Mouse (Mus musculus): Measurements from ENCODE around the gene Gpr176. TPM values are rescaled to one million over a fixed set of nuclear protein-coding genes. Genes with fewer than 3 reads are reported as not detected.
"Not testable (repeated sequence)": the region's sequence is repeated elsewhere in the genome, so short reads cannot be mapped to it uniquely, and the experiment has no call there.

Gpr176 gene
- total RNA-seq, 4 experiments from 2014 or later: 0.05 to 0.34 (median 0.11) TPM; not detected in 1

- no peak for DNase-seq (ENCODE audit: low spot score in 2 of 2)
These were observed 71.6 kb downstream of the Gpr176 start for GRCm38 (mm10) chr2:118301656-118302055.

GRCm38 (mm10) chr2:118301041-118301545, 72.1 kb downstream of the Gpr176 start:
- no peak for DNase-seq (ENCODE audit: low spot score in 2 of 2)

- no peak for DNase-seq (ENCODE audit: low spot score in 2 of 2)
These were observed 73.2 kb downstream of the Gpr176 start for GRCm38 (mm10) chr2:118299981-118300380.

GRCm38 (mm10) chr2:118298601-118299000, 74.6 kb downstream of the Gpr176 start:
- no peak for DNase-seq (ENCODE audit: low spot score in 2 of 2)

- no peak for DNase-seq (ENCODE audit: low spot score in 2 of 2)
These were observed 75.3 kb downstream of the Gpr176 start for GRCm38 (mm10) chr2:118297966-118298365.

- DNase-seq (ENCODE audit: low spot score in 2 of 2): peak in 1 of 2 experiments; percentile 13
These were observed 77.7 kb downstream of the Gpr176 start for GRCm38 (mm10) chr2:118295505-118295904.

- no peak for DNase-seq (ENCODE audit: low spot score in 2 of 2)
These were observed 79.6 kb downstream of the Gpr176 start for GRCm38 (mm10) chr2:118293583-118293982.

- DNase-seq (ENCODE audit: low spot score in 2 of 2): not testable (repeated sequence)
These were observed 84.2 kb downstream of the Gpr176 start for GRCm38 (mm10) chr2:118289066-118289460.

- DNase-seq (ENCODE audit: low spot score in 2 of 2): no peak
These were observed 84.7 kb downstream of the Gpr176 start for GRCm38 (mm10) chr2:118288326-118289065.

GRCm38 (mm10) chr2:118287678-118288077, 85.5 kb downstream of the Gpr176 start:
- DNase-seq (ENCODE audit: low spot score in 2 of 2): no peak

GRCm38 (mm10) chr2:118282467-118282866, 90.8 kb downstream of the Gpr176 start:
- no peak for DNase-seq (ENCODE audit: low spot score in 2 of 2)

GRCm38 (mm10) chr2:118278249-118278648, 95.0 kb downstream of the Gpr176 start:
- no peak for DNase-seq (ENCODE audit: low spot score in 2 of 2)

- DNase-seq (ENCODE audit: low spot score in 2 of 2): no peak
These were observed 101.6 kb downstream of the Gpr176 start for GRCm38 (mm10) chr2:118271606-118272005.

- DNase-seq (ENCODE audit: low spot score in 2 of 2): no peak
These were observed 103.0 kb downstream of the Gpr176 start for GRCm38 (mm10) chr2:118270213-118270612.

GRCm38 (mm10) chr2:118263914-118264201, 109.4 kb downstream of the Gpr176 start:
- DNase-seq (ENCODE audit: low spot score in 2 of 2): no peak

- DNase-seq (ENCODE audit: low spot score in 2 of 2): no peak
These were observed 109.9 kb downstream of the Gpr176 start for GRCm38 (mm10) chr2:118263151-118263913.

- DNase-seq (ENCODE audit: low spot score in 2 of 2): no peak
These were observed 110.5 kb downstream of the Gpr176 start for GRCm38 (mm10) chr2:118262673-118263072.

- no peak for DNase-seq (ENCODE audit: low spot score in 2 of 2)
These were observed 113.5 kb downstream of the Gpr176 start for GRCm38 (mm10) chr2:118259746-118260145.

- no peak for DNase-seq (ENCODE audit: low spot score in 2 of 2)
These were observed 116.1 kb downstream of the Gpr176 start for GRCm38 (mm10) chr2:118257094-118257493.

- DNase-seq (ENCODE audit: low spot score in 2 of 2): peak; percentile 44 to 57
These were observed 116.6 kb downstream of the Gpr176 start, which contains the start of gene Fsip1 for GRCm38 (mm10) chr2:118256621-118257053. Fsip1 (minus strand) TSS chr2:118256966.

GRCm38 (mm10) chr2:118254516-118254915, 118.7 kb downstream of the Gpr176 start:
- no peak for DNase-seq (ENCODE audit: low spot score in 2 of 2)

GRCm38 (mm10) chr2:118248966-118249365, 124.3 kb downstream of the Gpr176 start:
- DNase-seq (ENCODE audit: low spot score in 2 of 2): no peak
